Mouse (Mus musculus) MEL (cell line): ENCODE data around the gene Uggt1. TPM values are rescaled to one million over a fixed set of nuclear protein-coding genes. Genes with fewer than 3 reads are reported as not detected.

Source experiments
- DNase-seq: peaks from one replicate; pipeline ENCODE4 v3.0.0; 2011; ENCODE audit warnings: low read depth, low spot score
- H3K27ac ChIP-seq: 2 replicates; pipeline ENCODE4 v1.5.1; 2012; ENCODE audit warnings: low read depth, mild to moderate bottlenecking, control low read depth, low read length, moderate library complexity; ENCODE audit not compliant: control insufficient read depth
- H3K27me3 ChIP-seq, 2 experiments: fragments of 150-350 bp in 1 of 2; sonication (generic) in 1 of 2; 2 replicates each; pipeline ENCODE4 v1.6.1; 2012; ENCODE audit warnings: low read length in 2 of 2, mild to moderate bottlenecking in 2 of 2, improper control_type of control experiment in 1 of 2, moderate library complexity in 1 of 2; ENCODE audit not compliant: insufficient read depth in 2 of 2, control insufficient read depth in 1 of 2
- H3K36me3 ChIP-seq, 2 experiments: 2 replicates each; pipeline ENCODE4 v1.6.1; 2012 to 2014; ENCODE audit warnings: low read length in 2 of 2, improper control_type of control experiment in 1 of 2, inconsistent platforms in 1 of 2, mild to moderate bottlenecking in 1 of 2; ENCODE audit not compliant: insufficient read depth in 2 of 2, control insufficient read depth in 1 of 2
- H3K4me1 ChIP-seq, 2 experiments: fragments of 150-350 bp in 1 of 2; sonication (generic) in 1 of 2; 2 replicates each; pipeline ENCODE4 v1.6.1; 2012; ENCODE audit warnings: low read length in 2 of 2, improper control_type of control experiment in 1 of 2, mild to moderate bottlenecking in 1 of 2; ENCODE audit not compliant: insufficient read depth in 2 of 2, control insufficient read depth in 1 of 2
- H3K4me3 ChIP-seq, 2 experiments: fragments of 150-350 bp in 1 of 2; sonication (generic) in 1 of 2; 2 replicates each; pipeline ENCODE4 v1.5.1; 2012; ENCODE audit warnings: low read depth in 2 of 2, low read length in 2 of 2, mild to moderate bottlenecking in 2 of 2, moderate library complexity in 2 of 2, control low read depth in 1 of 2, improper control_type of control experiment in 1 of 2; ENCODE audit not compliant: control insufficient read depth in 1 of 2, insufficient read depth in 1 of 2
- H3K79me2 ChIP-seq: 2 replicates; pipeline ENCODE4 v1.6.1; 2012; ENCODE audit warnings: mild to moderate bottlenecking, low read length, moderate library complexity; ENCODE audit not compliant: control insufficient read depth, poor library complexity, insufficient read depth
- H3K9ac ChIP-seq: 2 replicates; pipeline ENCODE4 v1.6.1; 2012; ENCODE audit warnings: low read depth, mild to moderate bottlenecking, control low read depth, low read length, moderate library complexity; ENCODE audit not compliant: control insufficient read depth, poor library complexity, severe bottlenecking
- H3K9me3 ChIP-seq: fragments of 150-350 bp; sonication (generic); replicated peaks from 2 replicates; pipeline ENCODE4 v1.6.1; 2012; ENCODE audit warnings: mild to moderate bottlenecking, low read length, improper control_type of control experiment, moderate library complexity; ENCODE audit not compliant: insufficient read depth
- CHD2 ChIP-seq: IDR thresholded peaks from 2 replicates; pipeline ENCODE4 v1.6.1; 2011; ENCODE audit warnings: low read length, improper control_type of control experiment
- CTCF ChIP-seq, 3 experiments: IDR thresholded peaks in 2 of 3; conservative IDR thresholded peaks in 1 of 3; 2 replicates each; pipeline ENCODE4 v1.5.1; 2011 to 2012; ENCODE audit warnings: low read length in 3 of 3, low read depth in 2 of 3, mild to moderate bottlenecking in 2 of 3, improper control_type of control experiment in 1 of 3, inconsistent platforms in 1 of 3, mixed read lengths in 1 of 3, moderate library complexity in 1 of 3; ENCODE audit not compliant: control insufficient read depth in 1 of 3, insufficient read depth in 1 of 3, poor library complexity in 1 of 3, severe bottlenecking in 1 of 3
- E2F4 ChIP-seq: IDR thresholded peaks from 2 replicates; pipeline ENCODE4 v1.6.1; 2011; ENCODE audit warnings: low read depth, low read length, improper control_type of control experiment, borderline replicate concordance
- ELF1 ChIP-seq: IDR thresholded peaks from 2 replicates; pipeline ENCODE4 v1.6.1; 2014; ENCODE audit warnings: low read depth, mild to moderate bottlenecking, inconsistent platforms, low read length, improper control_type of control experiment, moderate library complexity
- EP300 ChIP-seq, 2 experiments: IDR thresholded peaks; 2 replicates each; pipeline ENCODE4 v1.6.1; 2011; ENCODE audit warnings: improper control_type of control experiment in 2 of 2, low read length in 2 of 2, low read depth in 1 of 2, mild to moderate bottlenecking in 1 of 2
- GABPA ChIP-seq: IDR thresholded peaks from 2 replicates; pipeline ENCODE4 v1.6.1; 2012; ENCODE audit warnings: low read depth, mild to moderate bottlenecking, inconsistent platforms, low read length, improper control_type of control experiment, moderate library complexity
- GATA1 ChIP-seq: IDR thresholded peaks from 2 replicates; pipeline ENCODE4 v1.6.1; 2011; ENCODE audit warnings: low read depth, low read length, improper control_type of control experiment
- JUND ChIP-seq: IDR thresholded peaks from 2 replicates; pipeline ENCODE4 v1.6.1; 2011; ENCODE audit warnings: low read depth, mild to moderate bottlenecking, improper control_type of control experiment, low read length
- KAT2A ChIP-seq: conservative IDR thresholded peaks from 2 replicates; pipeline ENCODE4 v1.6.1; 2012; ENCODE audit warnings: low read depth, low read length, improper control_type of control experiment, inconsistent platforms
- MAFK ChIP-seq: IDR thresholded peaks from 2 replicates; pipeline ENCODE4 v1.6.1; 2011; ENCODE audit warnings: low read depth, mild to moderate bottlenecking, low read length, improper control_type of control experiment, borderline replicate concordance
- MYC ChIP-seq: IDR thresholded peaks from 2 replicates; pipeline ENCODE4 v1.6.1; 2011; ENCODE audit warnings: low read depth, mild to moderate bottlenecking, low read length, improper control_type of control experiment, moderate library complexity
- POLR2A ChIP-seq, 2 experiments: IDR thresholded peaks; 2 replicates each; pipeline ENCODE4 v1.6.1; 2011 to 2012; ENCODE audit warnings: low read length in 2 of 2, mild to moderate bottlenecking in 2 of 2, control low read depth in 1 of 2, improper control_type of control experiment in 1 of 2, low read depth in 1 of 2, moderate library complexity in 1 of 2; ENCODE audit not compliant: control insufficient read depth in 1 of 2, insufficient read depth in 1 of 2, poor library complexity in 1 of 2
- POLR2AphosphoS2 ChIP-seq: IDR thresholded peaks from 2 replicates; pipeline ENCODE4 v1.6.1; 2011; ENCODE audit warnings: low read length, improper control_type of control experiment
- RCOR1 ChIP-seq: IDR thresholded peaks from 2 replicates; pipeline ENCODE4 v1.6.1; 2012; ENCODE audit warnings: low read depth, mild to moderate bottlenecking, inconsistent platforms, low read length, improper control_type of control experiment
- TAL1 ChIP-seq: IDR thresholded peaks from 2 replicates; pipeline ENCODE4 v1.6.1; 2012; ENCODE audit warnings: mild to moderate bottlenecking, inconsistent platforms, low read length, moderate library complexity, mixed read lengths
- TBP ChIP-seq: IDR thresholded peaks from 2 replicates; pipeline ENCODE4 v1.8.0; 2011; ENCODE audit warnings: low read depth, low read length, improper control_type of control experiment
- UBTF ChIP-seq: IDR thresholded peaks from 2 replicates; pipeline ENCODE4 v1.6.1; 2012; ENCODE audit warnings: low read depth, mild to moderate bottlenecking, inconsistent platforms, low read length, improper control_type of control experiment, moderate library complexity, borderline replicate concordance; ENCODE audit not compliant: insufficient read depth
- polyA plus RNA-seq, 2 experiments: library from polyadenylated mRNA; stranded (reverse) in 1 of 2; unstranded in 1 of 2; fragments of >175 nt in 1 of 2; fragments of >200 nt in 1 of 2; gene quantifications; 2 replicates each; pipeline versions ENCODE4 v1.2.1 to v1.2.4; 2012; ENCODE audit warnings: low replicate concordance in 2 of 2, low read depth in 1 of 2; ENCODE audit not compliant: insufficient read length in 2 of 2, insufficient read depth in 1 of 2, missing spikeins in 1 of 2
- total RNA-seq: library from RNA; depleted of rRNA; stranded (reverse); fragments of 300-350 nt; gene quantifications from 2 replicates; pipeline ENCODE4 v1.2.3, GENCODE M21; 2012

Uggt1 gene
- total and polyA plus RNA-seq, 3 experiments: 33.8 to 98.3 (median 47.9) TPM

GRCm38 (mm10) chr1:36230919-36231705, 13.4 kb downstream of the Uggt1 start:
- H3K9ac ChIP-seq: no peak overlapping the region
- H3K27me3 ChIP-seq: no peaks in the 10 kb centered on the region
- no peak overlapping the region for H3K4me3 ChIP-seq
- DNase-seq: no peak
- peaks cover 2% of the 10 kb centered on the region; the same call in 1 of the 2 replicates for H3K79me2 ChIP-seq
- TF ChIP-seq GABPA (no peak), UBTF (no peak), MYC (no peak), POLR2AphosphoS2 (no peak), MAFK (no peak), RCOR1 (no peak)
- H3K36me3 ChIP-seq: peaks cover 0 to 37% of the 10 kb centered on the region in 2 experiments; a peak in 2 of 4 replicates
- H3K4me1 ChIP-seq: no peaks in the 10 kb centered on the region
- no peak overlapping the region for H3K27ac ChIP-seq
- H3K9me3 ChIP-seq: no peaks in the 10 kb centered on the region

DNA sequence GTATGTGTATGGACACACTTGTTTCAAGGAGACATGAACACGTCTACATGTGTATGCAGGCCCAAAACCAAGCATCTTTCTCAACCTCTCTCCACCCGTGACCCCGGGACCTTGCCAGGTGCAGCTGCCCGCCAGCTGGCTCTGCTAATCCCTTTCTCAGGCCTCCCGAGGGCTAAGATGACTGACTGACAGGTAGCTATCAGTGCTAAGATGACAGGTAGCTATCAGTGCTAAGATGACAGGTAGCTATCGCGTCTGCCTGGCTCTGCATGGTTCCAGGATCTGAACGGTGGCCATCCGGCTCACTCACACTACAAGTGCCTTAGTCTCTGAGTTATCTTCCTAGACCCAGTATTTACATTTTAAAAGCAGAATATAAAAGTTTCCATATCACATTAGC, 16.1 kb downstream of the Uggt1 start:
- Histone ChIP-seq H3K9me3 (no peaks in the 10 kb centered on the region), H3K27ac (no peak overlapping the region), H3K79me2 (no peaks in the 10 kb centered on the region), H3K9ac (no peak overlapping the region), H3K4me1 (no peaks in the 10 kb centered on the region), H3K36me3 (peaks cover 0 to 34% of the 10 kb centered on the region in 2 experiments; a peak in 2 of 4 replicates), H3K27me3 (no peaks in the 10 kb centered on the region), H3K4me3 (no peak overlapping the region)
- TF ChIP-seq KAT2A (no peak), E2F4 (no peak), TAL1 (no peak), CTCF (IDR thresholded peaks at IDR 0.05 in 2 of 3, conservative IDR thresholded peaks at IDR 0.05 in 1 of 3; ENCODE audit: control insufficient read depth in 1 of 3, insufficient read depth in 1 of 3, low read depth in 2 of 3, low read length in 3 of 3, poor library complexity in 1 of 3, severe bottlenecking in 1 of 3) (no peak), JUND (no peak), GATA1 (no peak), GABPA (no peak), CHD2 (no peak), EP300 (IDR thresholded peaks at IDR 0.05; ENCODE audit: low read depth in 1 of 2, low read length in 2 of 2) (no peak), POLR2A (IDR thresholded peaks at IDR 0.05; ENCODE audit: control insufficient read depth in 1 of 2, insufficient read depth in 1 of 2, low read depth in 1 of 2, low read length in 2 of 2, poor library complexity in 1 of 2) (no peak), ELF1 (no peak), UBTF (no peak), TBP (no peak)
- DNase-seq: no peak
